Mouse (Mus musculus) heart, postnatal 4 days (tissue): ENCODE results near the gene Tnfrsf9. TPM values are rescaled to one million over a fixed set of nuclear protein-coding genes. Genes with fewer than 3 reads are reported as not detected.
"Not testable (repeated sequence)": the region's sequence is repeated elsewhere in the genome, so short reads cannot be mapped to it uniquely, and the experiment has no call there.

Source experiments
- DNase-seq: peaks from one replicate; pipeline ENCODE4 v3.0.0; 2021
- total RNA-seq, 2 experiments: library from RNA; stranded (reverse); gene quantifications; 2 replicates each; pipeline ENCODE4 v1.2.3; 2021

The Tnfrsf9 gene
- total RNA-seq, 2 experiments from 2014 or later = 0.25 TPM; not detected in 1

GRCm38 (mm10) chr4:150896896-150897624, 17.3 kb upstream of the Tnfrsf9 start:
- no peak for DNase-seq

GRCm38 (mm10) chr4:150898716-150899365, 15.5 kb upstream of the Tnfrsf9 start:
- peak; percentile 81 for DNase-seq

GRCm38 (mm10) chr4:150900486-150900885, 13.9 kb upstream of the Tnfrsf9 start:
- no peak for DNase-seq

GRCm38 (mm10) chr4:150901651-150902050, 12.7 kb upstream of the Tnfrsf9 start:
- peak; percentile 88 for DNase-seq

GRCm38 (mm10) chr4:150902062-150902461, 12.3 kb upstream of the Tnfrsf9 start:
- no peak for DNase-seq

- no peak for DNase-seq
Measured at GRCm38 (mm10) chr4:150903091-150903742, 11.1 kb upstream of the Tnfrsf9 start.

- no peak for DNase-seq
Measured at GRCm38 (mm10) chr4:150907099-150907498, 7.3 kb upstream of the Tnfrsf9 start.

- not testable (repeated sequence) for DNase-seq
Measured at GRCm38 (mm10) chr4:150908512-150908911, 5.8 kb upstream of the Tnfrsf9 start.

GRCm38 (mm10) chr4:150909451-150910156, 4.8 kb upstream of the Tnfrsf9 start:
- DNase-seq = peak; percentile 99

- DNase-seq = no peak
Measured at GRCm38 (mm10) chr4:150910164-150910951, 4.0 kb upstream of the Tnfrsf9 start.

- no peak for DNase-seq
Measured at GRCm38 (mm10) chr4:150913743-150914142, 619 bp upstream of the Tnfrsf9 start.

- no peak for DNase-seq
Measured at GRCm38 (mm10) chr4:150915181-150915906, 982 bp downstream of the Tnfrsf9 start.

GRCm38 (mm10) chr4:150917336-150918027, 3.1 kb downstream of the Tnfrsf9 start:
- DNase-seq = no peak

- DNase-seq = no peak
Measured at GRCm38 (mm10) chr4:150921206-150921605, 6.8 kb downstream of the Tnfrsf9 start.

- no peak for DNase-seq
Measured at GRCm38 (mm10) chr4:150924308-150924707, 9.9 kb downstream of the Tnfrsf9 start.

GRCm38 (mm10) chr4:150924936-150925335, 10.6 kb downstream of the Tnfrsf9 start:
- DNase-seq = no peak

GRCm38 (mm10) chr4:150925923-150926322, 11.6 kb downstream of the Tnfrsf9 start:
- DNase-seq = no peak

GRCm38 (mm10) chr4:150926924-150927705, 12.8 kb downstream of the Tnfrsf9 start:
- DNase-seq = no peak

GRCm38 (mm10) chr4:150927789-150928188, 13.4 kb downstream of the Tnfrsf9 start:
- no peak for DNase-seq

- no peak for DNase-seq
Measured at GRCm38 (mm10) chr4:150933503-150933902, 19.1 kb downstream of the Tnfrsf9 start.
